Mouse (Mus musculus) adrenal gland, adult (tissue): ENCODE measurements at regions not wholly inside any gene's neighbourhood (a gene's known extent, or its start where the extent isn't known, plus 50 kb on each side); places are given as distances from the start of the nearest gene placed in this dataset.

Experiments
- DNase-seq, 2 experiments: peaks; one replicate each; pipeline ENCODE4 v3.0.0; 2022 to 2023; ENCODE audit warnings: low spot score in 1 of 2; ENCODE audit not compliant: inconsistent age in 2 of 2

DNA sequence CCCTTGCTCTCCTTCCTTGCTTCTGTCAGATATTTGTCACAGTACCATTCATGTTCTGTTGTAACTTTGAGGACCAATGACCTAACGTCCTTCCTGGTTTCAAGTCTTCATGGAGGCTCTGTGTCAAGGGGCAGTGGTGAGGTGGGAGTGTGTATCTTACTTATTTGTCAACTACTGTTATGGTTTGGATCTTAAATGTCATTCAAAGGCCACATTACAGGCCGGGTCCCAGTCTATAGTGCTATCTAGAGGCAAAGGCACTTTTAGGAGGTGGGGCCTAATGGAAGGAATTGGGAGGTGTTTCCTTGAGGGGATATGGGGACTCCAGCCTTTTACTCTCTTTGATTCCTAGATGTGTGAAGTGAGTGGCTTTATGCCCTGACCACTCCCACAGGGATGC lies 91.0 kb upstream of the Ccn6 start:
- DNase-seq: no peak

DNA sequence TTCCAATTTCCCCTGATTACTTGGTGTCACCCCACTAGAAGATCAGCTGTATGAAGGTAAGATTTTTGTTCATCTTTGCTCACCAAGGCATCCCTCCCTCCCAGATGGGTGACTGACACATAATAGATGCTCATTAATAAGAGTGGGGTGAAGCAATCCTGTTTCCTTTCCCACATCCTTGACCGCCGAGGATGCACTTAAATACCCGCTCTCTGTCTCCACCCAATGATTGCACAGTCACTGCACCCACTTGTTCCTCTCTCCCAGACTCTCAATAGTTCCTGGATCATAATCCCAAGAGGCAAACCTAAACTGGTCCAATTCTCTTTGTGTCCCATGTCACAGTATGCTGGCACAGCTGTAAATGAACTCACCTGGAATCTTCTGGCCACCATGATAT lies 86.4 kb upstream of the Ccn6 start:
- no peak for DNase-seq

DNA sequence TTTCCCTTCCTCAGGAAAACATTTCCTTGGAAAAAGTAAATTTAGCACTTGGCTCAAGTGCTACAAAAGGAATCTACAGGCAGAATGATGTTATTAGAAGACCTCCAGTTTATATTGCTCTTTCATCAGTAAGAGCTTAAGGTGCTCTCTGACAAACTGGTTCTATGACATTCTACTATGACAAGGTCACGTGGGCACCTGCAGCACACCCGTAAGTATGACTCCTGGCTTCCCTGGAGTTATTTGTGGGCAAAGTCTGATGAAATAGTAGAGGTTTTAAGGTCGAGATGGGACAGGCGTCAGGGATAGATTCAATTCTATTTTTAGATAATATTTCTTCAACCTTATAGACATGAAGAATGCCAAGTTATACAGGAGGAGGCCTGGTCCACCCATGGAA lies 84.9 kb upstream of the Ccn6 start:
- no peak for DNase-seq

DNA sequence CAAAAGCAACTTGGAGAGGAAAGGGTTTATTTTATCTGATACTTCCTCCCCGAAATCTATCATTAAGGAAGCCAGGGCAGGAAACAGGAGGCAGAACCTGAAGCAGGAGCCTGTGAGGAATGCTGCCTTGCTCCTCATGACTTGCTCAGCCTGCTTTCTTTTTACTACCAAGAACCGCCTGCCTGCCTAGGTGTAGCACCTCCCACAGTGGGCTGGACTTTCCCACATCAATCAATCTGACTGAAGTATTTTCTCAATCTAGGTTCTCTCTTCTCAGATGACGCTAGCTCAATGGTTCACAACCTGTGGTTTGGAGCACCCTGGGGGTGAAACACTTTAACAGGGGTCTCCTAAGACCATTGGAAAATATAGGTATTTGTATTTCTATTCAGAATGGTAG lies 83.4 kb upstream of the Ccn6 start:
- no peak for DNase-seq

DNA sequence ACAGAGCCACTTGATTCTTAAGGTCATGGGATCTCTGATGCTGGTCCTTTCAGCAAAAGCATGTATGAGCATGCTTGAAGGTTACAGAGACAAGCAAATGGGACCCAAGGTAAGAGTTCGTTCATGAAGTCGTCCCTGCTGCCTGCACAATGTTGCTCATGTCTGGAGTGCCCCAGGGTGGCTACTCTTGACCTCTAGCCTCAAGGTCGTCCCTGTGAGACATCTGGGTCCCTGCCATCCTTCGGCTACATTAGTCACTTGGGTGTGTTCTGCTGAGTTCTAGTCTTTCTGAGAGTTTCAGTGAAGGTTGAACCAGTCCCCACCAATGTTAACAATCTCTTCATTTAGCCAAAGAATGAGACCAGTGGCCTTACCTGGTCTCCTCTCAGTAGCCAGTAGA lies 81.5 kb upstream of the Ccn6 start:
- DNase-seq: peak; percentile 83 to 92

DNA sequence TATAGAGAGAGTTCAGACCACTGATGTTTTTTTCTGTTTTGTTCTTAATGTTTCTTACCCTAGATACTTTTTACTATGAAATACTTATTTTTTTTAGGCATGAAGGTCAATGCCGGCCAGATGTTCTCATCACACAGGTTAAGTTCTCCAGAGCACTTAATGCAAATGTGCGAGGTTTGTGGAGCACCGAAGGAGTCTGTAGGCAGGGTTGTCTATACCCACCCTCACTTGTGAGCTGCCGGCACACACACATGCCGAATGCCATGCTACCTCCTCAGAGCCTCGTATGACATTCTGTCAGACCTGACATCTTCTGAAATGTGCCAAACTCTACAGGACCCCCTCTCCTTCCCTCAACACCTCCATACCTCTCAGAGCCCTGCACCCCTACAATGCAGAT lies 80.5 kb upstream of the Ccn6 start:
- no peak for DNase-seq

DNA sequence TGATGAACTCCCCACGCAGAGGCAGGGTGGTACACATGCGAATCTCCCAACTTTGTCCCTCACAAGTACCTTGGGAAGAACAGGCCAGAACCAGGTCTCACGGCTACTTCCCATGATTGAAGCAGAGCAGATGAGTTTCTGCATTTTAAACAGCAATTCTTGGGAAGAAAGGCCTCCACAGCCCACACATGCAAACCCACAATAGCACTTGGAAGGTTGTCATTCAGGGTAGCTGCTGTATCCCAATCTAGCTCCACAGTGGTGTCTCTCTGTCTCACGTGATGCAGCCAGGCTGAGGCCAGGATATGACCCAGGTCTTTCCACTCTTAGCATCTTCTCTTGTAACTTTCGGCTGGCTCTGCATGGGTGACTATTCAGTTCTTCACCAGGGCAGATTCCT lies 78.8 kb upstream of the Ccn6 start:
- peak in 1 of 2 experiments; percentile 21 for DNase-seq

DNA sequence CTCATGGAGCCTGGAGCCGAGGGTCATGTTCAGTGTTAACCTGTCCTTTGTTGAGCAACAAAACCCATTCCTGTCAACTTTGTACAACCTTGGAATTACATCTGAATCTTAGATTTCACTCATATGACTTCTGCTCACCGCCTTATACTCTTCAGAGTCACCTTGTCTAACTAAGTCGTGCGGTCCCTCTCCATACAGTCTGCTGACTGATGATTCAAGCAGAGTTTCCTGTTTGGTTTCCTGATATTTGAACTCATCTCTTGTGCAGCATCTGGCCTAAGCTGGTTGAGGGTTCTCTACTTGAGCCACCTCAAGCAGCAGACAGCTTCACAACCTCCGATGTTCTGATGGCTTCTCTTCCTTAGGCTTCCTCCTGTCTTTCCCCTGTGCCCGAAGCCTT lies 78.3 kb upstream of the Ccn6 start:
- DNase-seq: no peak

DNA sequence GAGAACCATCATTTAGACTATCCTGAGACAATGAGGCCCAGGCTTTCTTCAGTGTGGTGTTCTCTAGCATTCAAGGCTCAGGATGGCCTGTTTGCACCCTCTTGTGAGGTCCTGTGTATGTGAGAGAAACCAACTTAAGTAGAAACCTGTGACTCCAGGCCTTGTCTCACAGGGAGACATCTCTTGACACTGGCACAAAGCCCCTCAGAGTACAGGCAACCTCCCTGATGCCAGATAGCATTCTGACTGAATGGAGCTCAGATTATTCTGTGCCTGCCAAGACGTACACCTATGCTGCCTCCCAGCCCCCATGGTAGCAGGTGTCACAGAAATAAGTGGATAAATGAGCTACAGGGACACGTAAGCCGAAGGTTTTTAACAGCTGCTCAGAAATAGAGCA lies 77.9 kb upstream of the Ccn6 start:
- DNase-seq: no peak

DNA sequence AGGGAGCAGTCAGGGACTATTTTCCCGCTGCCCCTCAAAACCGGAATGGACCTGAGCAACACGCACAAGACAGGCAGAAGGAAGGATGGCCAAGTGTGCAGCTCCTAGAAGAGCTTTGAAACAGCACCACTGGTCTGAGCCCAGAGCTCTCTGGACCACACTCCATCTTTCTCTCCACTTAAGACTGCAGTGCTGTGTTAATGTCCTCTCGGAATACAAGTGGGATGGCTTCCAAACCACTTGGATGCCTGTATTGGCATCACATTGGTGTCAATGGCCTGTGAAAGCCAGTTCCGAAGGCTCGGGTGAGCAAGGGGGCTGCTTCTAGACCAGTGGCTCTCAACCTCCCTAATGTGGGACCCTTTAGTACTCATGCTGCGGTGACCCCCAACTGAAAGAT lies 77.4 kb upstream of the Ccn6 start:
- DNase-seq: no peak

DNA sequence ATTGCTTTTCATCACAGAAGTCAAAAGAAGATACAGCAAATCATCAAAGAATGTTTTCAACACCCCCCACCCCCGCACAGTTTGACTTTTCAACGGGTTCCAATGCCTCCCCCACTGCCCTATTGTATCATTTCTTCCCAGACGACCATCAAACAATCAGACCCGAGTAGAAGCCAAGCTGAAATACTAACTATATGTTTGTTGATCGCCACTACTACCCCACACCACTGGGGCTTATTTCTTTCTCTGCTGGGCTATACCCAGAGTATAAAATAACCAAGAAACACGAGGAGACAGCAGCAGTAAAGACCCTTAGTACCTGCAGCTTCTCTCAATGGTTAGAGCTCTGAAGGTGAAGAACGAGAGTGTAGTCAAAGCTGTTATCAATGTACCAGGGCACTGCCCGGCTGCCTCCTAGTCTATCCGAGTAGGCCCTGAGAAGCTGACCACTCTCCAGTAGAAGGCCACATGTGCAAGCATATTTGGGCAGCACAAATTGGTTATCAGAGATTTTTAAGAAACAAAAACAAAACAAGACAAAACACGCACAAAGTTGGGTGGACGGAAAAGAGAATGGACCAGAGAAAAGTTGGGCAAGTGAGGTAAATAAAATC lies 76.7 kb upstream of the Ccn6 start:
- DNase-seq: no peak

DNA sequence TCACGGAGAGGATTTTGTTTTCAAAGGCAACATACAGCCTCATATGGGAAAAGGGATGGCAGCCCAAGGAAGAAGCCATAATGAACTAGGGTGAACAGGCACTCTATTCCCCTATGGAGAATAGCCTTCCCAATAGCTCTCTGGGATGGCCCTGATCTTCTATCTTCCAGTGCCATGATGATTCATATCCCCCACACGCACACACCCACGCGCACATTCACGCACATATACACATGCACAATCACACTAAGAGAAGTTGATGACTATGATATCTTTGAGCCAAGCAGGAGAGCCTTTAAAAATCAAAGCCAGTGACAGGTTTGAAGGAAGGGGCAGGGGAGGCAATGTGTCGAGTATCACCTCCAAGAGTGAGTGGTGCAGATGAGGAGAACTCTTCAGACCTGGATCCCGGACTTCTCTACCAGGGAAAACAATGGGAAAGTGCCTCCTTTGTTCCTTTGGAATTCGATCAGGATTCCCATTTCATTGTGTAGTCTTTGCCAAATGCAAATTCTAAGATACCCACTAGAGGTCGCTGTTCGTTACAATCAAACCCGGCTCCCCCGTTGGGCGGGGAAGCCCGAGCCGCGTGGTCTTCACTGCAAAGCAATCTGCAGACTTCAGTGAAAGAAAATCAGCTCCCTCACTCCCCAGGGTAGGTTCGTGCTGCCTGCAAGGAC lies 76.0 kb upstream of the Ccn6 start:
- DNase-seq: peak; percentile 77 to 95

DNA sequence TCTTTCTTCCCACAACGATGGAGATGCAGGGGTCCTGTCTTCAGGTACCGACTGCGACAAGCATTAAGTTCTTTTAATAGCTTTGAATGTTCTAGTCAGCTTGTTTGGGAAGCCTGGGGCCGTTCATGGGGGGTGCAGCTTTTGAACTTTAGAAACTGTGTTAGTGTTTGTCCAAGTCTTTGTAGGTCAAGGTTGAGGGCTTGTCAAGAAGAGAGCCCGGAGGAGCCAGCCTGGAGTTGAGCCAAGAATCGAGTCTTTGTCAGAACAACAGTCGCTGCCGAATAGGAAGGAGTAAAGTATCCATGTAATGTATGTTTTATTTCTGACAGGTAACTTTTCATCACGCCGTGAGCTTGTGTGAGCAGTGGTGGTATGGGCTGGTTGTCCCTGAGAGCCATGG lies 75.0 kb upstream of the Ccn6 start:
- DNase-seq: peak; percentile 86 to 94

DNA sequence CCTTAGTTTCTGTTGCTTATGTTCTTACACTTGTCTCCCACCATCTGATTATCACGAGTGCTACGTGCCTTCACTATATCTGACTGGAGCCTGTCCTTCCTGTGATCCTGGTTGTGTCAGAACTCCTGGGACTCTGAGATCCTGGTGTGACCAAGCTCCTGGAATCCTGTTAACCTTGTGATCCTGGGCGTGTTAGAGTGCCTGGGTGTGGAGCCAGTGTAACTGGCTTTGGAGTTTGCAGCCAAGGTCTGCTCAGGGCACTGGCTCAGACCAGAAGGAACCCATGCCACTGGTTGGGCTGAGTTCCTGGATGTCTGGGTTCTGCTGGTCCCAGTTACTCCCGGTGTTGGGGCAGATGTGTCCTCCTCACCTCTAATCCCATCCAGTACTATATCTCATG lies 74.0 kb upstream of the Ccn6 start:
- DNase-seq: peak in 1 of 2 experiments; percentile 52

DNA sequence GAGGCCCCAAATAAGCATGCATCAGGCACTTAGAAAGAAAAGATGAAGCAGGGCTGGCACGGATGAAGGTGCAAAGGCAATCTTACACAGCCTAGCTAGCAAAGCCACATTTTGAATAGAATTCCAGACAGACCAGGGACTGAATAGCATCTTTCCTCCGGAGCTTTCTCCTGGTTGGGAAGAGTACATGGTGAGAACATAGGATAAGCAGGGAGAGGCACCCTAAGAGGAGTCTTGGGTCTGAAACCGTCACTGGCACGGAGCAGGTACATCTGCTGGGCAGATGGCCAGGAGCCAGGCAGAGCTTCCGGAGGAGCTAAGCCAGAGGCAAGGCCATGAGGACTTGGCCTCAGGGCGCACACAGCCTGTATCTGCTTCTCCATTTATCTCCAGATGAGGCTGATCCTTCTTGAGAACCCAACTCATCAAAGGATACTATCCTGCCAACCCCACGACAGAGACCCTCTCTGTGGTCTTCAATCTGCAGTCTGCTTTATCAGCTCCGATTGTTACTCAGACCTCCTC lies 70.4 kb upstream of the Ccn6 start:
- peak; percentile 29 to 53 for DNase-seq

DNA sequence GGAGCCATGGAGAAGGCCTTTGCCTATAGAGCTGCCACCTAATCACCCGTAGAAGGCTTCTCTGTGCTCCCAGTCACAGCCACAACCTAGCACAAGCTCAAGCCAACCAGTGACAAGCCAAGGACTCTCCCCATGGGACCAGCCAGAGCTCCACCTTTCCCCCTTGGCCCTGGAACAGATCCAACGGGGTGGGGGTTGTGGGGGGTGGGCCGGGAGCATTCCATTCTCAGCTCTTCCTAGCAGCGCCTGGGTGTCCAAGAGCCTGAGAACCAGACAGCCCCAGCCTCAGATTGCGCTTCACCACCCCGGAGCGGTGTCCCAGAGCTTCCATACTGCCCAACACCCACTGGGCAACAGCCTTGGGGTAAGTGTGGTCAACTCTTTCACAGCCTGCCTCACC lies 69.6 kb upstream of the Ccn6 start:
- DNase-seq: no peak

DNA sequence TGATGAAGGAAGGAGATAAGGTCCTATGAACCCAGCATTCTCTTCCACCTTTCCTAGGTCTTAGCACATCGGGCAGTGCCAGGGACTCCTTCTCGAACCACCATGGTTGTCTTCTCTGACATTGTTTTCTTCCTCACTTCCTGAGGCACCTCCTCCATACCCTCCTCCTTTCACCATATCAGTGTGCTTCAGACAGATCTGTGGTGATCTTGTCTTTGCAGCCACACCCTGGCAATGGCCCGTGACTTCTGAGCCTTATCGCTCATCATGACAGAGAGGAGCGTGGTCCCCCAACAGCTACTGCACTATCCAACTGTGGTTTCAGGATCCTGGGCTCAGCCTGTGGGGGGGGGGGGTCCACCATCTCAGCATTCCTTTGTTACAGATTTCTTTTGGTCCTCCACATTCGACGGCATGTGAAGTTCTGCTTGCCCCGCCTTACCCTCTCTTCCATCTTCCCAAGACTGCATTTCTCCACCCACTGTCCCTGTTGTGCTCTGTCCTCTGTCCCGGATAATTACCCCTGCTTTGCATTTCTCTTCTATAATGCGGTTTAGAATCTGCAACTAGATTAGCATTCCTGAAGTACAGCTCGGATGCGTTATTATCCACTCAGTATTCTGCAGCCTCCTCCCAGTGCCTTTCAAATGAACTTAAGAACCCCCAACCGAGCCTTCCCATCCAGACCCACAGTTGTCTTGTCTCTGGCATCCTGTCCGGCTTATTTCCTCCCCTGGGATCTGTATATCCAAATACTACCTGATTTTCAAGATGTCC lies 67.2 kb upstream of the Ccn6 start:
- DNase-seq: no peak

DNA sequence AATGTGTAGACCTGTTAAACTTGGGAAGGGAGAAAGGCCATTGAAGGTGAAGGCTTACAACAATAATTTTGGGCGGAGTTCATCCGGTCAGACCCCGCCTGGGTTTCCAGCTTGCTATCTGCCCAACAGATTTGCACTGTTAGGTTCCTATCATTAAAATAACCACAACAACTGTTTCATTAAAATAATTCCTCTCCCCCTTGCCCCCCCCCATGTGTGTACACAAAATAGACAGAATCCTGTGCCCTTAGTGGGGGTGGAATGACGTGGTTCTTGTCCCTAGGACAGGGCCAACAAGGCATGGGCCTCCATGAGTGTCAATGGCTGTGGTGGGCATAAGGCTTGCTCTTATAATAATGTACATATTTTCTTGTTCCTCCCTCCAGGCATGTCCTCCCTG lies 65.6 kb upstream of the Ccn6 start:
- no peak for DNase-seq

DNA sequence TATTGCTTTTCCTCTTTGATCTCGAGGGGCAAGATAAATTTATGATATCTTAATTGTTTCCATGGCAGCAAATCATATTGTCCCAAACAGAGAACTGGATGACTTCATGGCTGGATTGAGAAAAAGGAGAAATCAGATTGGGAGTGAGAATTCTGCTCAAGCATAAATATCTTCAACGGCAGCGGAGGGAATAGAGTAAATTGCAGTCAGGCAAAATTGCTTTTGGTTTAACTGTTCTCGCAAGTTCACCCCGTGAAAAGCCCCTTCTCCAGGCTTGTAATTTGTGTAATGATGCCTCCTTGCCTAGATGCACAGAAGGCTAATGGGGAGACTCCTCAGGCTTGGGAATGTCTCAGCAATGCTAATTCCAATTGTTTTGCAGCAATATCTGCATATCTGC lies 64.4 kb upstream of the Ccn6 start:
- no peak for DNase-seq

DNA sequence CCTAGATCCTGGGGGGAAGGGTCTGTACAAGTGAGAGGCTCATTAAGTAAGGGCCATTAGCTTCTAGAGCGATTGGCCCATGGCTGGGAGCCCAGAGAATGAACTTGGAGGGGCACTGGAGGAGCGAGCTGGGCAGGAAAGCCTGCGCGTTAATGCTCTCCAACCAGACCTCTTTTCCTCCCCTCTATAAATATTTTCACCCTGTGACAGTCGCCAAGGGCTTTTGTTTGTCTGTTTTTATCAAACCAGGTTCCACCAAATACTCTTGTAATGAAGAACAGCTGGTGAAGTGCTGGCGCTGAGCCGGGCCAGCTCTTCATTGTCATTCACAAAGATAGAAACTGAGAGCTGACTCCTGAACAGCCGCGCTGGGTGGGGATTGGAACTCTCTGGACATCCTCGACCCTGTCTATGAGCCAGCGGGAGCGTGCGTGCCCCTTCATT lies 63.9 kb upstream of the Ccn6 start:
- peak in 1 of 2 experiments; percentile 48 for DNase-seq

DNA sequence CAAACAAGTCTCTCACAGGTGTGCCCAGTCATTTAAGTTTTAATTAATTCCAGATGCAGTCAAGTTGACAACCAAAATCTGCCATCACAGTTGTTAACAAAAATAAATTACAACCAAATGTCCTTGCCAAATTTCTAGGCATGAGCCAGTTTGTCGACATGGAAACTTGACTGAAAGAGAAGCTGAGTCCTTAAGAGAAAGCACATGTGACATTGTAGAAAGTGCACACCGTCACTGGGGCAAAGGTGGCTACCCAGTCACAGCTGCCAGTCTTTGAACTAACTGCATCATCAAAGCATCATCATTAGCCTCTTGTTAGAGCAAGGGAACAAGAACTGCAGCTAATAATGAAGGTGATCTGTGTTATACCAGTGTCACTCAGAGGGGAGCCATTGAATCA lies 62.9 kb upstream of the Ccn6 start:
- no peak for DNase-seq

DNA sequence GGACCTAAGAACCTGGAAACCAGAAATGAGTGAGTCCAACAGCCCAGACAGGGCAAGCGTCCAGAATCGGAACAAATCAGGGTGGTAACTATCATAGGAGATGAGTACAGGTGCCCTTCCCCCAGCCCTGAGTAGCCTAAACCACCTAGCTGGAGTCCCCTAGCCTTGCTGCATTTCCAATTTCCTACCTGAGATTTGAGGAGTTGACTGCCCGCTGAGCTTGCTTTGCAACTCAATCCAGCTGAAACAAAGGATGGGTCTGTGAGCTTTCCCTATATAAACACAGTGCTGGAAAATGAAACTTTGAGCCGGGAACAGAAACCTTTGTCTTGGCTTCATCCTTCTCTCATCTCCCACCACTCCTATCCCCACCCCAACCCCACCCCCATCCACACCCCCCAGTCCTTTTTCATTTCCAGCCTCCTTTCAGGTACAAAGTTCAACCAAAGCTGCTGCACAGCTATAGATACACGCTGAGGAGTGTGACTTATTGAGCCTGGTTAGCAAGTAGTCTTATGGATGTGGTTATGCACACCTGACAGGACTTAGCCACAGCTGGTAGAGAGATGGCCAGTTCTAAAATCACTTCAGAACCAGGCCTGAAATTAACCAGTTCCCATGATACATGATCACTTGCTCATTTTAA lies 61.0 kb upstream of the Ccn6 start:
- no peak for DNase-seq
